ENCODE assay signal across 9 mouse cellular contexts in the genomic region with DNA sequence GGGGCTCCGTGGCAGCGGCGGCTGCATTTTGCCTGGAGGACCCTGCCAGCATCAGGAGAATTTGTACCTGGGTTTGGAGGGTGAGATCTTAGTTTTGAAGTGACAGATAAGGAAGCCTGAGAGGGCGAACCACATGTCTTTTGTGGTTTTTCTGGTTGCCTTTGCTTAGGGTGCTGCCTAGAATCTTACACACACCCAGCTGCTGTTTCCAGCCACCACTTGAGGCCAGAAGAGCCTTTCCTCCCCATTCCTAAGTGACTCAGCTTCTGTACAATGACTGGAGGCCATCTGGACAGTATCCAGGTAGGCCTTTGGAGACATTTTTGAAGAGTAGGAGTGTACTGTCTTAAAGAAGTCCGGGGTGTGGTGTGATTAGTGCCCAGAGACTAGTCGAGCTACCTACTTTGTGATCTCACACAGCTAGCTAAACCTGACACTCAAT. TPM values are rescaled to one million over a fixed set of nuclear protein-coding genes. Genes with fewer than 3 reads are reported as not detected.
A peak's percentile ranks its signal among the peaks of the same experiment; 100 is the strongest.
DNase-seq lines count a peak whose midpoint lies in the region; ATAC-seq and TF ChIP-seq lines count a peak whose summit lies in the region.
"Had no signal": no experiment of that assay in that cellular context is flagged by ENCODE, and none has a peak within 500 bp of the region (broad histone marks: within the 10 kb centered on the region; RNA-seq: fewer than 3 reads in every experiment).

No protein-coding gene starts in this region.

- no peak overlapping the region for H3K4me2 ChIP-seq in hindbrain, embryonic 16.5 days (ENCODE audit: low read length)
- H3K4me2 ChIP-seq in intestine, postnatal 0 days (replicated peaks; ENCODE audit: low read depth) = no peak overlapping the region

- TF ChIP-seq CTCF in intestine, postnatal 0 days (IDR thresholded peaks at IDR 0.05; ENCODE audit: low read depth) = no peak

- peak; percentile 36 for ATAC-seq in erythroblast, adult 5-6 weeks (replicated peaks; ENCODE audit: low FRiP score, poor library complexity, severe bottlenecking)
- no peak for ATAC-seq in hindbrain, embryonic 16.5 days
- no peak for ATAC-seq in frontal cortex, adult (ENCODE audit: low TSS enrichment)
- no peak for ATAC-seq in intestine, postnatal 0 days

- H3K9ac ChIP-seq in hindbrain, embryonic 16.5 days (ENCODE audit: low read depth, low read length) = no peak overlapping the region
- no peak overlapping the region for H3K9ac ChIP-seq in intestine, postnatal 0 days (ENCODE audit: low read depth, low read length)

- H3K9me3 ChIP-seq in hindbrain, embryonic 16.5 days (ENCODE audit: control insufficient read depth, low read length) = no peaks in the 10 kb centered on the region
- H3K9me3 ChIP-seq in intestine, postnatal 0 days (ENCODE audit: control insufficient read depth) = no peaks in the 10 kb centered on the region
- no peaks in the 10 kb centered on the region for H3K9me3 ChIP-seq in hindbrain, embryonic 10.5 days

- no peaks in the 10 kb centered on the region for H3K36me3 ChIP-seq in hindbrain, embryonic 16.5 days (ENCODE audit: control insufficient read depth, insufficient read depth, low read length)
- no peaks in the 10 kb centered on the region for H3K36me3 ChIP-seq in intestine, postnatal 0 days (ENCODE audit: control insufficient read depth, insufficient read depth)
- H3K36me3 ChIP-seq in hindbrain, embryonic 10.5 days = no peaks in the 10 kb centered on the region

- WGBS in hindbrain, embryonic 16.5 days = 86% methylated on average over 6 of the region's 6 CpGs
- WGBS in intestine, postnatal 0 days = 71% methylated on average over 6 of the region's 6 CpGs
- 87% methylated on average over 6 of the region's 6 CpGs for WGBS in hindbrain, embryonic 10.5 days

- H3K4me3 ChIP-seq in hindbrain, embryonic 16.5 days (ENCODE audit: low read length) = no peak overlapping the region
- H3K4me3 ChIP-seq in intestine, postnatal 0 days (ENCODE audit: low read depth, low read length) = no peak overlapping the region
- H3K4me3 ChIP-seq in hindbrain, embryonic 10.5 days = no peak overlapping the region

- no peaks in the 10 kb centered on the region for H3K4me1 ChIP-seq in hindbrain, embryonic 16.5 days (ENCODE audit: control insufficient read depth, insufficient read depth, low read depth, low read length)
- H3K4me1 ChIP-seq in intestine, postnatal 0 days (replicated peaks; ENCODE audit: control insufficient read depth, insufficient read depth, low read length) = no peaks in the 10 kb centered on the region; the same call in 1 of the 2 replicates
- H3K4me1 ChIP-seq in hindbrain, embryonic 10.5 days (replicated peaks) = peaks cover 11% of the 10 kb centered on the region; the same call in 1 of the 2 replicates

- H3K27me3 ChIP-seq in hindbrain, embryonic 16.5 days (replicated peaks; ENCODE audit: control insufficient read depth, insufficient read depth, low read length) = no peaks in the 10 kb centered on the region
- H3K27me3 ChIP-seq in intestine, postnatal 0 days (replicated peaks; ENCODE audit: control insufficient read depth, insufficient read depth, low read length) = no peaks in the 10 kb centered on the region
- no peaks in the 10 kb centered on the region for H3K27me3 ChIP-seq in hindbrain, embryonic 10.5 days (ENCODE audit: insufficient read depth, poor library complexity, severe bottlenecking)

- DNase-seq in 416B (ENCODE audit: low read depth) (peak; percentile 87), MEL-GATA-1-ER (ENCODE audit: extremely low read depth, low read depth) (peak; percentile 72)
- peak; percentile 60 for DNase-seq in lung, postnatal 14 days
- DNase-seq in hindbrain, embryonic 10.5 days (ENCODE audit: low spot score) = no peak
- DNase-seq: cerebellum, postnatal 10 days had no signal

- no peak overlapping the region for H3K27ac ChIP-seq in hindbrain, embryonic 16.5 days (ENCODE audit: low read depth, low read length)
- H3K27ac ChIP-seq in intestine, postnatal 0 days (ENCODE audit: low read depth, low read length) = no peak overlapping the region
- no peak overlapping the region for H3K27ac ChIP-seq in hindbrain, embryonic 10.5 days

RNA-seq across cellular contexts. Expression of a gene that starts 26.0 kb away (rescaled TPM):
- total RNA-seq in erythroblast, adult 5-6 weeks (2015; ENCODE audit: low replicate concordance) = 2.3 TPM in 2 replicates
- total RNA-seq in erythroblast, adult 5-6 weeks (2017; ENCODE audit: low replicate concordance) = 8.3 and 10.0 TPM in 2 replicates
- polyA plus RNA-seq in hindbrain, embryonic 16.5 days (2015; fragmentation: Nextera tagmentation; extraction: Ambion mirVana) = 25.4 and 26.0 TPM in 2 replicates
- polyA plus RNA-seq in intestine, postnatal 0 days (2015; fragmentation: Nextera tagmentation; extraction: Ambion mirVana) = 22.0 and 22.5 TPM in 2 replicates
- 23.1 and 23.5 TPM in 2 replicates for polyA plus RNA-seq in hindbrain, embryonic 10.5 days (2016; fragmentation: Nextera tagmentation; extraction: Ambion mirVana)

RNA-seq across cellular contexts. Expression of a gene that starts 26.6 kb away (rescaled TPM):
- total RNA-seq in erythroblast, adult 5-6 weeks (2015; ENCODE audit: low replicate concordance) = 121 and 122 TPM in 2 replicates
- total RNA-seq in erythroblast, adult 5-6 weeks (2017; ENCODE audit: low replicate concordance) = 221 and 226 TPM in 2 replicates
- polyA plus RNA-seq in hindbrain, embryonic 16.5 days (2015; fragmentation: Nextera tagmentation; extraction: Ambion mirVana) = 25.9 and 32.6 TPM in 2 replicates
- 19.6 and 22.5 TPM in 2 replicates for polyA plus RNA-seq in intestine, postnatal 0 days (2015; fragmentation: Nextera tagmentation; extraction: Ambion mirVana)
- polyA plus RNA-seq in hindbrain, embryonic 10.5 days (2016; fragmentation: Nextera tagmentation; extraction: Ambion mirVana) = 25.9 and 28.2 TPM in 2 replicates
